Mouse (Mus musculus) limb, embryonic 13.5 days (tissue): ENCODE data around the gene Cldn6. TPM values are rescaled to one million over a fixed set of nuclear protein-coding genes. Genes with fewer than 3 reads are reported as not detected.

ENCODE experiments used
- ATAC-seq: fragments of 200-750 bp; cut with Nextera tagmentation; 2 replicates; pipeline ENCODE4 v1.8.0; 2017; ENCODE audit warnings: low read depth, moderate number of reproducible peaks, moderate TSS enrichment; ENCODE audit not compliant: low FRiP score
- H3K27ac ChIP-seq: fragments of 300-500 bp; sonication (generic); 2 replicates; pipeline ENCODE4 v1.5.1; 2015; ENCODE audit warnings: inconsistent platforms, mild to moderate bottlenecking, moderate library complexity
- H3K27me3 ChIP-seq: fragments of 300-500 bp; sonication (generic); 2 replicates; pipeline ENCODE4 v1.6.1; 2015; ENCODE audit warnings: mild to moderate bottlenecking, inconsistent platforms
- H3K36me3 ChIP-seq: fragments of 300-500 bp; sonication (generic); 2 replicates; pipeline ENCODE4 v1.6.1; 2015; ENCODE audit warnings: inconsistent platforms, mild to moderate bottlenecking, moderate library complexity
- H3K4me1 ChIP-seq: fragments of 300-500 bp; sonication (generic); 2 replicates; pipeline ENCODE4 v1.6.1; 2015; ENCODE audit warnings: inconsistent platforms
- H3K4me2 ChIP-seq: fragments of 300-500 bp; sonication (generic); replicated peaks from 2 replicates; pipeline ENCODE4 v1.6.1; 2015; ENCODE audit warnings: inconsistent platforms, mild to moderate bottlenecking, moderate library complexity
- H3K4me3 ChIP-seq: fragments of 300-500 bp; sonication (generic); 2 replicates; pipeline ENCODE4 v1.5.1; 2015; ENCODE audit warnings: moderate library complexity, mild to moderate bottlenecking, inconsistent platforms
- H3K9ac ChIP-seq: fragments of 300-500 bp; sonication (generic); 2 replicates; pipeline ENCODE4 v1.6.1; 2015; ENCODE audit warnings: mild to moderate bottlenecking, inconsistent platforms
- H3K9me3 ChIP-seq: fragments of 300-500 bp; sonication (generic); 2 replicates; pipeline ENCODE4 v1.6.1; 2016; ENCODE audit warnings: inconsistent platforms
- WGBS: fragments of 180-500 bp; shearing (Covaris S2); methylation state at CpG from one replicate; pipeline ENCODE4 v1.1.7; 2015; 5-methylcytosine and 5-hydroxymethylcytosine counted together
- polyA plus RNA-seq: library from polyadenylated mRNA; unstranded; fragments of >200 nt; fragmentation: Nextera tagmentation; extraction: Ambion mirVana; gene quantifications from 2 replicates; pipeline ENCODE4 v1.2.1, GENCODE M21; 2015

The Cldn6 gene
- polyA plus RNA-seq, 1 experiment from 2014 or later, result 19.8 TPM

GRCm38 (mm10) chr17:23660876-23661200 lies 18.2 kb upstream of the Cldn6 start:
- Histone ChIP-seq H3K27ac (no peak overlapping the region), H3K4me1 (0 out of 2 replicates have a peak, but pooled peaks cover 9% of the 10 kb centered on the region), H3K9me3 (no peaks in the 10 kb centered on the region), H3K9ac (no peak overlapping the region), H3K4me3 (peak overlapping the region; percentile 11; the same call in 1 of the 2 replicates), H3K27me3 (peaks cover 46% of the 10 kb centered on the region), H3K36me3 (no peaks in the 10 kb centered on the region), H3K4me2 (peak overlapping the region; percentile 38)
- WGBS, result 2% methylated on average over 14 of the region's 14 CpGs
- ATAC-seq, result no peak

GRCm38 (mm10) chr17:23661526-23661925 lies 17.5 kb upstream of the Cldn6 start:
- no peak overlapping the region for H3K4me3 ChIP-seq
- no peaks in the 10 kb centered on the region for H3K9me3 ChIP-seq
- H3K36me3 ChIP-seq, result peaks cover 3% of the 10 kb centered on the region
- H3K9ac ChIP-seq, result no peak overlapping the region
- no peak overlapping the region for H3K4me2 ChIP-seq
- ATAC-seq, result no peak
- H3K27ac ChIP-seq, result no peak overlapping the region
- 0 out of 2 replicates have a peak, but pooled peaks cover 9% of the 10 kb centered on the region for H3K4me1 ChIP-seq
- WGBS, result under 1% methylated on average over 9 of the region's 9 CpGs
- H3K27me3 ChIP-seq, result peaks cover 46% of the 10 kb centered on the region

GRCm38 (mm10) chr17:23664556-23665021 lies 14.5 kb upstream of the Cldn6 start:
- Histone ChIP-seq H3K9ac (no peak overlapping the region), H3K27me3 (peaks cover 38% of the 10 kb centered on the region), H3K9me3 (no peaks in the 10 kb centered on the region), H3K4me3 (no peak overlapping the region), H3K27ac (no peak overlapping the region), H3K36me3 (peaks cover 33% of the 10 kb centered on the region), H3K4me2 (no peak overlapping the region), H3K4me1 (0 out of 2 replicates have a peak, but pooled peaks cover 9% of the 10 kb centered on the region)
- WGBS, result 10% methylated on average over 5 of the region's 5 CpGs
- peak; percentile 18; the same call in 1 of the 2 replicates for ATAC-seq

GRCm38 (mm10) chr17:23665511-23665910 lies 13.5 kb upstream of the Cldn6 start:
- Histone ChIP-seq H3K36me3 (peaks cover 42% of the 10 kb centered on the region), H3K27ac (no peak overlapping the region), H3K4me1 (0 out of 2 replicates have a peak, but pooled peaks cover 6% of the 10 kb centered on the region), H3K9ac (peak overlapping the region; percentile 51; the same call in 1 of the 2 replicates), H3K4me2 (no peak overlapping the region), H3K4me3 (no peak overlapping the region), H3K27me3 (peaks cover 29% of the 10 kb centered on the region), H3K9me3 (no peaks in the 10 kb centered on the region)
- 77% methylated on average over 14 of the region's 14 CpGs for WGBS
- ATAC-seq, result no peak

GRCm38 (mm10) chr17:23670516-23671074 lies 8.5 kb upstream of the Cldn6 start:
- no peak overlapping the region for H3K27ac ChIP-seq
- peaks cover 12% of the 10 kb centered on the region for H3K27me3 ChIP-seq
- H3K9me3 ChIP-seq, result no peaks in the 10 kb centered on the region
- no peak overlapping the region for H3K9ac ChIP-seq
- no peak overlapping the region for H3K4me3 ChIP-seq
- H3K36me3 ChIP-seq, result peaks cover 44% of the 10 kb centered on the region
- no peak for ATAC-seq
- no peak overlapping the region for H3K4me2 ChIP-seq
- peaks cover 22% of the 10 kb centered on the region for H3K4me1 ChIP-seq
- WGBS, result 85% methylated on average over 7 of the region's 7 CpGs

GRCm38 (mm10) chr17:23671519-23671918 lies 7.5 kb upstream of the Cldn6 start:
- ATAC-seq, result no peak
- H3K4me2 ChIP-seq, result no peak overlapping the region
- H3K4me3 ChIP-seq, result no peak overlapping the region
- WGBS, result 99% methylated on average over 3 of the region's 3 CpGs
- peaks cover 31% of the 10 kb centered on the region for H3K4me1 ChIP-seq
- H3K9me3 ChIP-seq, result no peaks in the 10 kb centered on the region
- H3K36me3 ChIP-seq, result peaks cover 41% of the 10 kb centered on the region
- no peak overlapping the region for H3K27ac ChIP-seq
- H3K9ac ChIP-seq, result no peak overlapping the region
- peaks cover 21% of the 10 kb centered on the region for H3K27me3 ChIP-seq

- no peaks in the 10 kb centered on the region for H3K9me3 ChIP-seq
- H3K9ac ChIP-seq, result peak overlapping the region; percentile 72; the same call in 1 of the 2 replicates
- WGBS, result 57% methylated on average over 3 of the region's 3 CpGs
- peak overlapping the region; percentile 95 for H3K4me2 ChIP-seq
- no peak overlapping the region for H3K27ac ChIP-seq
- peaks cover 28% of the 10 kb centered on the region for H3K36me3 ChIP-seq
- ATAC-seq, result no peak
- peaks cover 39% of the 10 kb centered on the region for H3K4me1 ChIP-seq
- peaks cover 24% of the 10 kb centered on the region for H3K27me3 ChIP-seq
- peak overlapping the region; percentile 65 for H3K4me3 ChIP-seq
These were observed 6.3 kb upstream of the Cldn6 start for GRCm38 (mm10) chr17:23672761-23673160.

- no peaks in the 10 kb centered on the region for H3K9me3 ChIP-seq
- peak within 1 kb of the TSS; percentile 72 for H3K9ac ChIP-seq
- peaks cover 28% of the 10 kb centered on the region for H3K27me3 ChIP-seq
- peak within 1 kb of the TSS; percentile 65 for H3K4me3 ChIP-seq
- peaks cover 39% of the 10 kb centered on the region for H3K4me1 ChIP-seq
- ATAC-seq, result peak; percentile 94
- WGBS, result 0% methylated on average over 45 of the region's 45 CpGs
- peak within 1 kb of the TSS; percentile 69; the same call in 1 of the 2 replicates for H3K27ac ChIP-seq
- H3K36me3 ChIP-seq, result peaks cover 21% of the 10 kb centered on the region
- peak within 1 kb of the TSS; percentile 95 for H3K4me2 ChIP-seq
These were observed 5.5 kb upstream of the Cldn6 start, which contains the start of the genes Hcfc1r1 and Thoc6 for GRCm38 (mm10) chr17:23673424-23674073. TSS of gene Hcfc1r1 (plus strand) at chr17:23673596. TSS of gene Thoc6 (minus strand) at chr17:23673882.

- Histone ChIP-seq H3K27ac (no peak overlapping the region), H3K9ac (peak overlapping the region; percentile 72), H3K36me3 (peaks cover 13% of the 10 kb centered on the region), H3K4me2 (peak overlapping the region; percentile 95), H3K4me3 (peak overlapping the region; percentile 65), H3K4me1 (peaks cover 44% of the 10 kb centered on the region), H3K27me3 (peaks cover 37% of the 10 kb centered on the region), H3K9me3 (no peaks in the 10 kb centered on the region)
- no peak for ATAC-seq
- WGBS, result 35% methylated on average over 9 of the region's 9 CpGs
These were observed 4.6 kb upstream of the Cldn6 start for GRCm38 (mm10) chr17:23674271-23674952.

- Histone ChIP-seq H3K9ac (peak overlapping the region; percentile 72; the same call in 1 of the 2 replicates), H3K4me1 (peaks cover 48% of the 10 kb centered on the region), H3K4me3 (peak overlapping the region; percentile 65), H3K27ac (no peak overlapping the region), H3K27me3 (peaks cover 44% of the 10 kb centered on the region), H3K9me3 (no peaks in the 10 kb centered on the region), H3K36me3 (peaks cover 6% of the 10 kb centered on the region), H3K4me2 (peak overlapping the region; percentile 95)
- ATAC-seq, result no peak
- WGBS, result 26% methylated on average over 5 of the region's 5 CpGs
These were observed 3.9 kb upstream of the Cldn6 start for GRCm38 (mm10) chr17:23675127-23675526.

GRCm38 (mm10) chr17:23675564-23676281 lies 3.3 kb upstream of the Cldn6 start:
- Histone ChIP-seq H3K9me3 (no peaks in the 10 kb centered on the region), H3K27ac (no peak overlapping the region), H3K9ac (peak overlapping the region; percentile 67), H3K36me3 (no peaks in the 10 kb centered on the region), H3K27me3 (peaks cover 50% of the 10 kb centered on the region), H3K4me1 (peaks cover 48% of the 10 kb centered on the region), H3K4me3 (peak overlapping the region; percentile 65), H3K4me2 (peak overlapping the region; percentile 95)
- no peak for ATAC-seq
- WGBS, result 10% methylated on average over 15 of the region's 15 CpGs
